Mouse (Mus musculus) limb, embryonic 14.5 days (tissue): ENCODE measurements around the gene Zc3h10. TPM values are rescaled to one million over a fixed set of nuclear protein-coding genes. Genes with fewer than 3 reads are reported as not detected.

Experiments
- ATAC-seq: fragments of 200-750 bp; cut with Nextera tagmentation; 2 replicates; pipeline ENCODE4 v1.8.0; 2017; ENCODE audit warnings: low read depth, moderate number of reproducible peaks, moderate TSS enrichment; ENCODE audit not compliant: low FRiP score
- DNase-seq: peaks from one replicate; pipeline ENCODE4 v3.0.0-alpha.2; 2015; ENCODE audit warnings: low spot score
- H3K27ac ChIP-seq: fragments of 300-500 bp; sonication (generic); replicated peaks from 2 replicates; pipeline ENCODE4 v1.5.1; 2014; ENCODE audit warnings: low read depth, mild to moderate bottlenecking, low read length, moderate library complexity, mixed read lengths
- H3K27me3 ChIP-seq: fragments of 300-500 bp; sonication (generic); 2 replicates; pipeline ENCODE4 v1.6.1; 2014; ENCODE audit warnings: low read length, mixed read lengths; ENCODE audit not compliant: control insufficient read depth, insufficient read depth
- H3K36me3 ChIP-seq: fragments of 300-500 bp; sonication (generic); 2 replicates; pipeline ENCODE4 v1.6.1; 2014; ENCODE audit warnings: mild to moderate bottlenecking, low read length, moderate library complexity, mixed read lengths; ENCODE audit not compliant: control insufficient read depth, insufficient read depth
- H3K4me1 ChIP-seq: fragments of 300-500 bp; sonication (generic); 2 replicates; pipeline ENCODE4 v1.6.1; 2014; ENCODE audit warnings: antibody characterized with exemption, low read length, mixed read lengths; ENCODE audit not compliant: control insufficient read depth, insufficient read depth
- H3K4me2 ChIP-seq: fragments of 300-500 bp; sonication (generic); replicated peaks from 2 replicates; pipeline ENCODE4 v1.6.1; 2014; ENCODE audit warnings: low read depth, mild to moderate bottlenecking, low read length, moderate library complexity; ENCODE audit not compliant: severe bottlenecking
- H3K4me3 ChIP-seq: fragments of 300-500 bp; sonication (generic); replicated peaks from 2 replicates; pipeline ENCODE4 v1.5.1; 2014; ENCODE audit warnings: low read length
- H3K9ac ChIP-seq: fragments of 300-500 bp; sonication (generic); 2 replicates; pipeline ENCODE4 v1.6.1; 2014; ENCODE audit warnings: mild to moderate bottlenecking, low read depth, low read length, moderate library complexity; ENCODE audit not compliant: severe bottlenecking
- H3K9me3 ChIP-seq: fragments of 300-500 bp; sonication (generic); 2 replicates; pipeline ENCODE4 v1.6.1; 2016; ENCODE audit warnings: low read length; ENCODE audit not compliant: control insufficient read depth
- POLR2A ChIP-seq: fragments of 200-500 bp; IDR thresholded peaks from 2 replicates; pipeline ENCODE4 v1.8.0; 2012; ENCODE audit warnings: inconsistent platforms, mild to moderate bottlenecking, moderate library complexity, borderline replicate concordance; ENCODE audit not compliant: insufficient read depth, insufficient read length; ENCODE audit errors: extremely low read depth
- WGBS: fragments of 180-500 bp; shearing (Covaris S2); extraction: QIAGEN DNeasy Blood & Tissue Kit; methylation state at CpG from one replicate; pipeline ENCODE4 v1.1.7; 2014; 5-methylcytosine and 5-hydroxymethylcytosine counted together
- polyA plus RNA-seq, 2 experiments: library from polyadenylated mRNA; depleted of rRNA in 1 of 2; stranded (reverse) in 1 of 2; unstranded in 1 of 2; fragments of >200 nt; fragmentation: Nextera tagmentation in 1 of 2; extraction: Ambion mirVana in 1 of 2; gene quantifications; 2 replicates each; pipeline versions ENCODE4 v1.2.1 to v1.2.3; 2012 to 2014

Zc3h10 gene
- polyA plus RNA-seq, 2 experiments = 14.5 to 15.2 TPM

- Histone ChIP-seq H3K9ac (no peak overlapping the region), H3K27ac (no peak overlapping the region), H3K4me1 (no peaks in the 10 kb centered on the region), H3K27me3 (peaks cover 17% of the 10 kb centered on the region; the same call in 1 of the 2 replicates), H3K36me3 (peaks cover 54% of the 10 kb centered on the region), H3K9me3 (no peaks in the 10 kb centered on the region), H3K4me3 (no peak overlapping the region), H3K4me2 (no peak overlapping the region)
- WGBS = 69% methylated on average over 7 of the region's 7 CpGs
- DNase-seq = peak; percentile 29
- TF ChIP-seq POLR2A = no peak
- ATAC-seq = no peak
Measured at GRCm38 (mm10) chr10:128518833-128519232, 28.7 kb downstream of the Zc3h10 start.

GRCm38 (mm10) chr10:128516677-128517076, 30.9 kb downstream of the Zc3h10 start:
- Histone ChIP-seq H3K27me3 (peaks cover 17% of the 10 kb centered on the region; the same call in 1 of the 2 replicates), H3K36me3 (peaks cover 64% of the 10 kb centered on the region), H3K9ac (no peak overlapping the region), H3K4me3 (no peak overlapping the region), H3K4me2 (no peak overlapping the region), H3K27ac (no peak overlapping the region), H3K4me1 (no peaks in the 10 kb centered on the region), H3K9me3 (no peaks in the 10 kb centered on the region)
- DNase-seq = no peak
- no peak for ATAC-seq
- TF ChIP-seq POLR2A = no peak
- WGBS = 26% methylated on average over 6 of the region's 6 CpGs

- DNase-seq = no peak
- Histone ChIP-seq H3K4me3 (no peak overlapping the region), H3K36me3 (peaks cover 64% of the 10 kb centered on the region), H3K4me1 (no peaks in the 10 kb centered on the region), H3K4me2 (no peak overlapping the region; the same call in 1 of the 2 replicates), H3K9ac (no peak overlapping the region), H3K27me3 (peaks cover 17% of the 10 kb centered on the region; the same call in 1 of the 2 replicates), H3K9me3 (no peaks in the 10 kb centered on the region), H3K27ac (no peak overlapping the region)
- no peak for ATAC-seq
- TF ChIP-seq POLR2A = no peak
- WGBS = 19% methylated on average over 13 of the region's 20 CpGs
Measured at GRCm38 (mm10) chr10:128516029-128516428, 31.5 kb downstream of the Zc3h10 start.

GRCm38 (mm10) chr10:128515044-128515443, 32.5 kb downstream of the Zc3h10 start:
- Histone ChIP-seq H3K4me2 (no peak overlapping the region), H3K27me3 (peaks cover 17% of the 10 kb centered on the region; the same call in 1 of the 2 replicates), H3K27ac (no peak overlapping the region), H3K4me1 (no peaks in the 10 kb centered on the region), H3K9me3 (no peaks in the 10 kb centered on the region), H3K4me3 (no peak overlapping the region), H3K36me3 (peaks cover 62% of the 10 kb centered on the region), H3K9ac (no peak overlapping the region)
- 83% methylated on average over 4 of the region's 4 CpGs for WGBS
- no peak for TF ChIP-seq POLR2A
- ATAC-seq (no peak), DNase-seq (no peak)

GRCm38 (mm10) chr10:128511761-128512160, 35.8 kb downstream of the Zc3h10 start:
- ATAC-seq = no peak
- Histone ChIP-seq H3K36me3 (peaks cover 50% of the 10 kb centered on the region), H3K4me1 (no peaks in the 10 kb centered on the region), H3K27ac (no peak overlapping the region), H3K4me2 (no peak overlapping the region), H3K9me3 (no peaks in the 10 kb centered on the region), H3K4me3 (no peak overlapping the region), H3K9ac (no peak overlapping the region), H3K27me3 (peaks cover 4% of the 10 kb centered on the region; the same call in 1 of the 2 replicates)
- WGBS = 81% methylated on average over 12 of the region's 12 CpGs
- no peak for DNase-seq
- TF ChIP-seq POLR2A = no peak

- no peak overlapping the region for H3K4me3 ChIP-seq
- no peaks in the 10 kb centered on the region; the same call in 1 of the 2 replicates for H3K27me3 ChIP-seq
- H3K9me3 ChIP-seq = no peaks in the 10 kb centered on the region
- peaks cover 50% of the 10 kb centered on the region for H3K36me3 ChIP-seq
- H3K4me2 ChIP-seq = no peak overlapping the region
- ATAC-seq (no peak), DNase-seq (no peak)
- WGBS = 86% methylated on average over 9 of the region's 9 CpGs
- no peak for TF ChIP-seq POLR2A
- H3K9ac ChIP-seq = no peak overlapping the region
- no peak overlapping the region for H3K27ac ChIP-seq
- no peaks in the 10 kb centered on the region for H3K4me1 ChIP-seq
Measured at GRCm38 (mm10) chr10:128511189-128511588, 36.4 kb downstream of the Zc3h10 start.
